Mouse (Mus musculus) B cell, adult 67 days (primary cell): ENCODE results near the gene Nde1. TPM values are rescaled to one million over a fixed set of nuclear protein-coding genes. Genes with fewer than 3 reads are reported as not detected.

Experiments used
- total RNA-seq, 2 experiments: library from RNA; stranded (reverse); gene quantifications; 4 replicates each; pipeline ENCODE4 v1.2.4; 2023

Nde1 gene
- 10 to 100 TPM; 46.7 to 49.4 TPM for total RNA-seq

DNA sequence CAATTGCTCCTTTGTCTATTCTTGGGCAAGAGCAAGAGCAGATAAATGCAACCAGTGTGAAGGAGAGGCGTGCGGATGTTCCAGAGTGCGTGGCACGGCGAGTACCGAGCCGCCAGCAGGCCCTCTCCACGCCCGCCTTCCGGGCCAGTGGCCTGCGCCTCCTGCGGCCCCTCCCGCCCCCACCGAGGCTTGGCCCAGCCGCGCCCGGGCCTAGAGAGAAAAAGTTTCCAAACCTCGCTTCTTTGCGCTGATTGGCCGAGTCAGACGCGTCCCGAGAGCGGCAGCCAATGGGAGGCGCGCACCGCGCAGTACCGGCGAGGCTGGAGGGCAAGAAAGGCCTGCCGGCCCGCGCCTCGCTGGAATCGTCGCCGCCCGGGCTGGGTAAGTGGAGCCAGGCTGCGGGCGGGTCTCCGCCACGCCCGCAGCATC is at the start of gene Nde1, which contains the start of gene Marf1:
TSS of gene Nde1 (plus strand) at position 288 of the 429 bp plus-strand sequence.
TSS of gene Marf1 (minus strand) at position 364 of the 429 bp plus-strand sequence.

Other genes starting within 250 kb of the Nde1 start
- under 1 TPM in 1 of 2 experiments, not detected in 1; 0.23 TPM for gene 2900011O08Rik, start 176.7 kb upstream of the Nde1 start, total RNA-seq
- gene Ifitm7, start 176.4 kb upstream of the Nde1 start, total RNA-seq = not detected
- gene Marf1, start 76 bp downstream of the Nde1 start, total RNA-seq = 10 to 100 TPM; 78.6 to 85.1 TPM
- not detected for gene Myh11, start 128.1 kb downstream of the Nde1 start, total RNA-seq
- gene Fopnl, start 154.1 kb downstream of the Nde1 start, total RNA-seq = 10 to 100 TPM; 33.5 to 42.3 TPM
- gene Abcc1, start 198.3 kb downstream of the Nde1 start, total RNA-seq = 10 to 100 TPM; 42.8 to 56.4 TPM